Mouse (Mus musculus) CH12.LX (cell line): ENCODE results near the gene Ttc39b. TPM values are rescaled to one million over a fixed set of nuclear protein-coding genes. Genes with fewer than 3 reads are reported as not detected.
A peak's percentile ranks its signal among the peaks of the same experiment; 100 is the strongest.

Experiments used
- DNase-seq: peaks from one replicate; pipeline ENCODE4 v3.0.0-alpha.2; 2013; ENCODE audit errors: extremely low read depth
- H3K27ac ChIP-seq: 2 replicates; pipeline ENCODE4 v1.5.1; 2012; ENCODE audit warnings: low read depth, mild to moderate bottlenecking, control low read depth, moderate library complexity; ENCODE audit not compliant: insufficient read depth
- H3K27me3 ChIP-seq: replicated peaks from 2 replicates; pipeline ENCODE3; 2012; ENCODE audit warnings: inconsistent platforms
- H3K36me3 ChIP-seq, 2 experiments: replicated peaks in 1 of 2; 2 replicates each; pipeline versions ENCODE3 to v1.6.1; 2012; ENCODE audit warnings: inconsistent platforms in 1 of 2, low read length in 1 of 2, mild to moderate bottlenecking in 1 of 2, mixed read lengths in 1 of 2, moderate library complexity in 1 of 2; ENCODE audit not compliant: control insufficient read depth in 1 of 2, insufficient read depth in 1 of 2
- H3K4me1 ChIP-seq, 2 experiments: 2 replicates each; pipeline ENCODE4 v1.6.1; 2012; ENCODE audit warnings: inconsistent platforms in 1 of 2, moderate library complexity in 1 of 2; ENCODE audit not compliant: insufficient read depth in 2 of 2, control insufficient read depth in 1 of 2
- H3K4me2 ChIP-seq: 2 replicates; pipeline ENCODE4 v1.6.1; 2012; ENCODE audit warnings: low read depth, mild to moderate bottlenecking, control low read depth; ENCODE audit not compliant: poor library complexity, insufficient read depth, severe bottlenecking
- H3K4me3 ChIP-seq, 3 experiments: fragments of 150-350 bp in 1 of 3; sonication (generic) in 1 of 3; replicated peaks in 1 of 3; 2 replicates each; pipeline versions ENCODE3 to v1.5.1; 2011 to 2012; ENCODE audit warnings: low read depth in 2 of 3, low read length in 2 of 3, mild to moderate bottlenecking in 2 of 3, moderate library complexity in 2 of 3, control low read depth in 1 of 3, improper control_type of control experiment in 1 of 3, inconsistent platforms in 1 of 3, mixed read lengths in 1 of 3; ENCODE audit not compliant: poor library complexity in 1 of 3
- H3K79me2 ChIP-seq: replicated peaks from 2 replicates; pipeline ENCODE4 v1.6.1; 2012; ENCODE audit warnings: mild to moderate bottlenecking, moderate library complexity; ENCODE audit not compliant: control insufficient read depth, poor library complexity, insufficient read depth, severe bottlenecking; ENCODE audit errors: extremely low read depth
- H3K9ac ChIP-seq: 2 replicates; pipeline ENCODE4 v1.6.1; 2012; ENCODE audit warnings: low read depth, mild to moderate bottlenecking, control low read depth, moderate library complexity; ENCODE audit not compliant: insufficient read depth
- H3K9me3 ChIP-seq: replicated peaks from 2 replicates; pipeline ENCODE3; 2012; ENCODE audit warnings: low read length, inconsistent platforms, mixed read lengths
- BHLHE40 ChIP-seq: IDR thresholded peaks from 2 replicates; pipeline ENCODE4 v1.6.1; 2011; ENCODE audit warnings: mild to moderate bottlenecking, low read depth, low read length, improper control_type of control experiment
- CHD1 ChIP-seq: IDR thresholded peaks from 2 replicates; pipeline ENCODE4 v1.6.1; 2012; ENCODE audit warnings: low read depth, low read length, improper control_type of control experiment, inconsistent platforms
- ELF1 ChIP-seq: IDR thresholded peaks from 2 replicates; pipeline ENCODE4 v1.6.1; 2014; ENCODE audit warnings: low read depth, mild to moderate bottlenecking, inconsistent platforms, low read length, improper control_type of control experiment
- EP300 ChIP-seq: IDR thresholded peaks from 2 replicates; pipeline ENCODE4 v1.6.1; 2011; ENCODE audit warnings: low read length, improper control_type of control experiment
- ETS1 ChIP-seq: conservative IDR thresholded peaks from 2 replicates; pipeline ENCODE4 v1.6.1; 2012; ENCODE audit warnings: low read depth, mild to moderate bottlenecking, inconsistent platforms, low read length, improper control_type of control experiment, moderate library complexity
- GABPA ChIP-seq: IDR thresholded peaks from 2 replicates; pipeline ENCODE4 v1.6.1; 2012; ENCODE audit warnings: low read depth, low read length, improper control_type of control experiment, inconsistent platforms; ENCODE audit not compliant: insufficient replicate concordance
- HCFC1 ChIP-seq: IDR thresholded peaks from 2 replicates; pipeline ENCODE4 v1.6.1; 2012; ENCODE audit warnings: low read depth, mild to moderate bottlenecking, inconsistent platforms, low read length, improper control_type of control experiment
- IRF4 ChIP-seq: IDR thresholded peaks from 2 replicates; pipeline ENCODE4 v1.6.1; 2014; ENCODE audit warnings: low read depth, mild to moderate bottlenecking, inconsistent platforms, low read length, improper control_type of control experiment
- JUN ChIP-seq: IDR thresholded peaks from 2 replicates; pipeline ENCODE4 v1.6.1; 2011; ENCODE audit warnings: low read depth, mild to moderate bottlenecking, low read length, improper control_type of control experiment, moderate library complexity; ENCODE audit not compliant: insufficient read depth
- JUND ChIP-seq: conservative IDR thresholded peaks from 2 replicates; pipeline ENCODE4 v1.6.1; 2011; ENCODE audit warnings: low read depth, low read length, improper control_type of control experiment
- MAFK ChIP-seq: IDR thresholded peaks from 2 replicates; pipeline ENCODE4 v1.6.1; 2011; ENCODE audit warnings: low read length, improper control_type of control experiment; ENCODE audit not compliant: insufficient replicate concordance
- POLR2A ChIP-seq: IDR thresholded peaks from 2 replicates; pipeline ENCODE4 v1.6.1; 2011; ENCODE audit warnings: low read depth, mild to moderate bottlenecking, improper control_type of control experiment, low read length
- POLR2AphosphoS2 ChIP-seq: IDR thresholded peaks from 2 replicates; pipeline ENCODE4 v1.6.1; 2011; ENCODE audit warnings: low read depth, low read length, improper control_type of control experiment
- SMC3 ChIP-seq: IDR thresholded peaks from 2 replicates; pipeline ENCODE4 v1.6.1; 2011; ENCODE audit warnings: low read depth, low read length, improper control_type of control experiment
- TBP ChIP-seq: conservative IDR thresholded peaks from 2 replicates; pipeline ENCODE4 v1.6.1; 2011; ENCODE audit warnings: low read depth, low read length, improper control_type of control experiment
- USF1 ChIP-seq: IDR thresholded peaks from 2 replicates; pipeline ENCODE4 v1.6.1; 2014; ENCODE audit warnings: low read depth, mild to moderate bottlenecking, inconsistent platforms, low read length, improper control_type of control experiment
- USF2 ChIP-seq: conservative IDR thresholded peaks from 2 replicates; pipeline ENCODE4 v1.6.1; 2011; ENCODE audit warnings: low read depth, low read length, improper control_type of control experiment
- dilution Hi-C: fragments of 300-500 bp; cut with MboI; formaldehyde crosslinking; loops from 2 replicates; pipeline ENCODE4 v1.14.3; 2020; ENCODE audit warnings: low sequenced_read_pairs; ENCODE audit not compliant: extremely low pct_unique_long_range_greater_than_20kb, extremely low pct_ligation_motif_present
- in situ Hi-C: fragments of 300-500 bp; cut with MboI; formaldehyde crosslinking; loops from 3 replicates; pipeline ENCODE4 v1.14.3; 2019; ENCODE audit warnings: low sequenced_read_pairs, low pct_ligation_motif_present, low pct_unique_long_range_greater_than_20kb, mixed read lengths
- polyA plus RNA-seq: library from polyadenylated mRNA; unstranded; fragments of >175 nt; gene quantifications from 2 replicates; pipeline ENCODE4 v1.2.1, GENCODE M21; 2012; ENCODE audit warnings: low read depth; ENCODE audit not compliant: insufficient read length
- total RNA-seq, 2 experiments: library from RNA; depleted of rRNA; stranded (reverse); fragments of 300-350 nt in 1 of 2; fragments of >200 nt in 1 of 2; gene quantifications; 2 replicates each; pipeline ENCODE4 v1.2.3; 2012 to 2014

Ttc39b gene
- total and polyA plus RNA-seq, 3 experiments, result 12.6 to 16.7 (median 15.7) TPM

- Histone ChIP-seq H3K4me1 (peaks cover 19 to 53% of the 10 kb centered on the region in 2 experiments), H3K36me3 (peaks cover 0 to 29% of the 10 kb centered on the region in 2 experiments), H3K4me3 (no peak overlapping the region), H3K4me2 (peak overlapping the region; percentile 66; the same call in 1 of the 2 replicates), H3K79me2 (peaks cover 24% of the 10 kb centered on the region), H3K27ac (no peak overlapping the region), H3K27me3 (no peaks in the 10 kb centered on the region), H3K9me3 (no peaks in the 10 kb centered on the region), H3K9ac (peak overlapping the region; percentile 57)
- peak; percentile 37; the same call in 1 of the 2 replicates for TF ChIP-seq ELF1
- no peak for TF ChIP-seq MAFK
- no peak for TF ChIP-seq JUN
- no peak for TF ChIP-seq GABPA
- dilution Hi-C loops (no loop called here), in situ Hi-C loops (loop anchor here (10.0 to 25.0 kb wide), 2 partner anchors 50 to 198 kb away; no protein-coding TSS in a partner anchor)
- DNase-seq, result no peak
Measured at GRCm38 (mm10) chr4:83314261-83314793, 9.7 kb downstream of the Ttc39b start.

GRCm38 (mm10) chr4:83312336-83312735 lies 11.7 kb downstream of the Ttc39b start:
- H3K27ac ChIP-seq, result no peak overlapping the region
- in situ Hi-C loops, result loop anchor here (10.0 to 25.0 kb wide), 2 partner anchors 48 to 200 kb away; no protein-coding TSS in a partner anchor
- no peak for TF ChIP-seq USF1
- TF ChIP-seq POLR2A, result no peak
- TF ChIP-seq ETS1, result no peak
- TF ChIP-seq HCFC1, result no peak
- no peak for TF ChIP-seq SMC3
- TF ChIP-seq JUND, result no peak
- no peak for TF ChIP-seq BHLHE40
- no peak for TF ChIP-seq USF2
- no peak for TF ChIP-seq TBP
- no peak for TF ChIP-seq EP300
- TF ChIP-seq, all 38 proteins: peak for 0
- Histone ChIP-seq H3K4me1 (peaks cover 14 to 46% of the 10 kb centered on the region in 2 experiments), H3K27me3 (no peaks in the 10 kb centered on the region), H3K4me2 (no peak overlapping the region), H3K79me2 (peaks cover 24% of the 10 kb centered on the region), H3K9ac (no peak overlapping the region), H3K4me3 (no peak overlapping the region), H3K9me3 (no peaks in the 10 kb centered on the region), H3K36me3 (peaks cover 0 to 27% of the 10 kb centered on the region in 2 experiments)
- DNase-seq, result no peak
- dilution Hi-C loops, result no loop called here

GRCm38 (mm10) chr4:83311481-83311880 lies 12.6 kb downstream of the Ttc39b start:
- TF ChIP-seq HCFC1, result no peak
- TF ChIP-seq JUN, result no peak
- no peak for TF ChIP-seq SMC3
- TF ChIP-seq IRF4, result no peak
- no peak for TF ChIP-seq POLR2AphosphoS2
- no peak for TF ChIP-seq USF2
- no peak for TF ChIP-seq ETS1
- no peak for TF ChIP-seq CHD1
- no peak for TF ChIP-seq POLR2A
- Histone ChIP-seq H3K27me3 (no peaks in the 10 kb centered on the region), H3K4me3 (no peak overlapping the region), H3K9ac (no peak overlapping the region), H3K4me2 (no peak overlapping the region), H3K36me3 (peaks cover 0 to 27% of the 10 kb centered on the region in 2 experiments), H3K79me2 (peaks cover 20% of the 10 kb centered on the region), H3K9me3 (no peaks in the 10 kb centered on the region), H3K27ac (no peak overlapping the region), H3K4me1 (peaks cover 6 to 38% of the 10 kb centered on the region in 2 experiments)
- dilution Hi-C loops, result no loop called here
- DNase-seq, result no peak
- in situ Hi-C loops, result loop anchor here (10.0 to 25.0 kb wide), 2 partner anchors 47 to 201 kb away; no protein-coding TSS in a partner anchor
